Mouse (Mus musculus): ENCODE results near the gene B130006D01Rik. TPM values are rescaled to one million over a fixed set of nuclear protein-coding genes. Genes with fewer than 3 reads are reported as not detected.

Gene B130006D01Rik
- polyA plus RNA-seq, 1 experiment, result 2.1 TPM

GRCm38 (mm10) chr11:95762996-95763395 is 39.6 kb downstream of the B130006D01Rik start:
- no peak overlapping the region for H3K4me3 ChIP-seq (ENCODE audit: insufficient read depth, low read length)
- H3K4me1 ChIP-seq (ENCODE audit: control insufficient read depth, insufficient read depth, low read length), result no peaks in the 10 kb centered on the region
- no peak overlapping the region for H3K27ac ChIP-seq (ENCODE audit: insufficient read depth, low read depth, low read length)
- no peak for TF ChIP-seq CTCF (IDR thresholded peaks at IDR 0.05; ENCODE audit: low read depth, low read length)
- TF ChIP-seq POLR2A (IDR thresholded peaks at IDR 0.05; ENCODE audit: borderline replicate concordance, low read depth, low read length), result no peak

GRCm38 (mm10) chr11:95764806-95765205 is 41.4 kb downstream of the B130006D01Rik start:
- H3K27ac ChIP-seq (ENCODE audit: insufficient read depth, low read depth, low read length), result no peak overlapping the region
- TF ChIP-seq POLR2A (IDR thresholded peaks at IDR 0.05; ENCODE audit: borderline replicate concordance, low read depth, low read length) (no peak), CTCF (IDR thresholded peaks at IDR 0.05; ENCODE audit: low read depth, low read length) (no peak)
- H3K4me3 ChIP-seq (ENCODE audit: insufficient read depth, low read length), result no peak overlapping the region
- no peaks in the 10 kb centered on the region for H3K4me1 ChIP-seq (ENCODE audit: control insufficient read depth, insufficient read depth, low read length)

GRCm38 (mm10) chr11:95765334-95765733 is 41.9 kb downstream of the B130006D01Rik start:
- Histone ChIP-seq H3K4me3 (ENCODE audit: insufficient read depth, low read length) (no peak overlapping the region), H3K27ac (ENCODE audit: insufficient read depth, low read depth, low read length) (no peak overlapping the region), H3K4me1 (ENCODE audit: control insufficient read depth, insufficient read depth, low read length) (no peaks in the 10 kb centered on the region)
- TF ChIP-seq CTCF (IDR thresholded peaks at IDR 0.05; ENCODE audit: low read depth, low read length), result no peak
- TF ChIP-seq POLR2A (IDR thresholded peaks at IDR 0.05; ENCODE audit: borderline replicate concordance, low read depth, low read length), result no peak

- no peak overlapping the region for H3K27ac ChIP-seq (ENCODE audit: insufficient read depth, low read depth, low read length)
Observed at GRCm38 (mm10) chr11:95768244-95768643, 44.9 kb downstream of the B130006D01Rik start.

GRCm38 (mm10) chr11:95769208-95769607 is 45.8 kb downstream of the B130006D01Rik start:
- H3K27ac ChIP-seq (ENCODE audit: insufficient read depth, low read depth, low read length), result no peak overlapping the region
- no peak overlapping the region for H3K4me3 ChIP-seq (ENCODE audit: insufficient read depth, low read length)
- TF ChIP-seq POLR2A (IDR thresholded peaks at IDR 0.05; ENCODE audit: borderline replicate concordance, low read depth, low read length) (no peak), CTCF (IDR thresholded peaks at IDR 0.05; ENCODE audit: low read depth, low read length) (no peak)
- H3K4me1 ChIP-seq (ENCODE audit: control insufficient read depth, insufficient read depth, low read length), result no peaks in the 10 kb centered on the region

More at GRCm38 (mm10) chr11:95768244-95768643, 44.9 kb downstream of the B130006D01Rik start:
- no peak for TF ChIP-seq POLR2A (IDR thresholded peaks at IDR 0.05; ENCODE audit: borderline replicate concordance, low read depth, low read length)
- TF ChIP-seq CTCF (IDR thresholded peaks at IDR 0.05; ENCODE audit: low read depth, low read length), result no peak
- no peak overlapping the region for H3K4me3 ChIP-seq (ENCODE audit: insufficient read depth, low read length)
- H3K4me1 ChIP-seq (ENCODE audit: control insufficient read depth, insufficient read depth, low read length), result no peaks in the 10 kb centered on the region

- Histone ChIP-seq H3K27ac (ENCODE audit: insufficient read depth, low read depth, low read length) (no peak overlapping the region), H3K4me3 (ENCODE audit: insufficient read depth, low read length) (no peak overlapping the region), H3K4me1 (ENCODE audit: control insufficient read depth, insufficient read depth, low read length) (no peaks in the 10 kb centered on the region)
- TF ChIP-seq POLR2A (IDR thresholded peaks at IDR 0.05; ENCODE audit: borderline replicate concordance, low read depth, low read length) (no peak), CTCF (IDR thresholded peaks at IDR 0.05; ENCODE audit: low read depth, low read length) (no peak)
Observed at GRCm38 (mm10) chr11:95770720-95771364, 47.5 kb downstream of the B130006D01Rik start.

GRCm38 (mm10) chr11:95771665-95772064 is 48.3 kb downstream of the B130006D01Rik start:
- Histone ChIP-seq H3K4me1 (ENCODE audit: control insufficient read depth, insufficient read depth, low read length) (no peaks in the 10 kb centered on the region; the same call in 1 of the 2 replicates), H3K27ac (ENCODE audit: insufficient read depth, low read depth, low read length) (no peak overlapping the region), H3K4me3 (ENCODE audit: insufficient read depth, low read length) (no peak overlapping the region)
- TF ChIP-seq POLR2A (IDR thresholded peaks at IDR 0.05; ENCODE audit: borderline replicate concordance, low read depth, low read length), result no peak
- TF ChIP-seq CTCF (IDR thresholded peaks at IDR 0.05; ENCODE audit: low read depth, low read length), result no peak

- TF ChIP-seq POLR2A (IDR thresholded peaks at IDR 0.05; ENCODE audit: borderline replicate concordance, low read depth, low read length) (no peak), CTCF (IDR thresholded peaks at IDR 0.05; ENCODE audit: low read depth, low read length) (no peak)
- H3K27ac ChIP-seq (ENCODE audit: insufficient read depth, low read depth, low read length), result no peak overlapping the region
- H3K4me1 ChIP-seq (ENCODE audit: control insufficient read depth, insufficient read depth, low read length), result peaks cover 15% of the 10 kb centered on the region
- H3K4me3 ChIP-seq (ENCODE audit: insufficient read depth, low read length), result no peak overlapping the region
Observed at GRCm38 (mm10) chr11:95773264-95773663, 49.9 kb downstream of the B130006D01Rik start.

Other genes with a start within 250 kb of the B130006D01Rik start
- gene Nxph3, start 209.0 kb upstream of the B130006D01Rik start, polyA plus RNA-seq (2012; ENCODE audit: insufficient read depth, insufficient read length, missing spikeins), result not detected in 2 replicates
- gene Ngfr, start 135.9 kb upstream of the B130006D01Rik start, polyA plus RNA-seq (2012; ENCODE audit: insufficient read depth, insufficient read length, missing spikeins), result not detected in 2 replicates
- gene Phb, start 56.6 kb upstream of the B130006D01Rik start, polyA plus RNA-seq (2012; ENCODE audit: insufficient read depth, insufficient read length, missing spikeins), result 54.8 and 59.1 TPM in 2 replicates
- gene Zfp652, start 10.9 kb upstream of the B130006D01Rik start, polyA plus RNA-seq (2012; ENCODE audit: insufficient read depth, insufficient read length, missing spikeins), result 47.7 and 51.5 TPM in 2 replicates
- 7.4 and 9.4 TPM in 2 replicates for gene Phospho1, start 100.9 kb downstream of the B130006D01Rik start, polyA plus RNA-seq (2012; ENCODE audit: insufficient read depth, insufficient read length, missing spikeins)
- gene Gngt2, start 113.6 kb downstream of the B130006D01Rik start, polyA plus RNA-seq (2012; ENCODE audit: insufficient read depth, insufficient read length, missing spikeins), result 167 and 176 TPM in 2 replicates
- 51.7 and 60.6 TPM in 2 replicates for gene Abi3, start 118.9 kb downstream of the B130006D01Rik start, polyA plus RNA-seq (2012; ENCODE audit: insufficient read depth, insufficient read length, missing spikeins)
- 0.64 TPM in 1 of 2 replicates, not detected in the other for gene B4galnt2, start 191.3 kb downstream of the B130006D01Rik start, polyA plus RNA-seq (2012; ENCODE audit: insufficient read depth, insufficient read length, missing spikeins)

All from bone marrow macrophage, adult 2 months (primary cell).